Mouse (Mus musculus) liver, embryonic 14.5 days (tissue): Measurements from ENCODE around the gene Frrs1l. TPM values are rescaled to one million over a fixed set of nuclear protein-coding genes. Genes with fewer than 3 reads are reported as not detected.

Source experiments
- ATAC-seq: fragments of 200-750 bp; cut with Nextera tagmentation; 2 replicates; pipeline ENCODE4 v1.8.0; 2017; ENCODE audit warnings: moderate number of reproducible peaks, mild to moderate bottlenecking, moderate library complexity; ENCODE audit not compliant: insufficient read depth
- DNase-seq, 3 experiments: peaks; one replicate each; pipeline ENCODE4 v3.0.0-alpha.2; 2012 to 2013; ENCODE audit warnings: low read depth in 3 of 3, low spot score in 3 of 3
- H3K27ac ChIP-seq: fragments of 300-500 bp; sonication (generic); 2 replicates; pipeline ENCODE4 v1.5.1; 2014; ENCODE audit warnings: moderate library complexity, mild to moderate bottlenecking, control low read depth, inconsistent platforms
- H3K27me3 ChIP-seq: fragments of 300-500 bp; sonication (generic); 2 replicates; pipeline ENCODE4 v1.6.1; 2014; ENCODE audit warnings: mild to moderate bottlenecking, low read length, moderate library complexity; ENCODE audit not compliant: control insufficient read depth, insufficient read depth
- H3K36me3 ChIP-seq: fragments of 300-500 bp; sonication (generic); replicated peaks from 2 replicates; pipeline ENCODE4 v1.6.1; 2014; ENCODE audit warnings: low read depth; ENCODE audit not compliant: control insufficient read depth, insufficient read depth
- H3K4me1 ChIP-seq, 2 experiments: fragments of 200-500 bp in 1 of 2; fragments of 300-500 bp in 1 of 2; sonication (generic) in 1 of 2; replicated peaks; 2 replicates each; pipeline ENCODE4 v1.6.1; 2012 to 2014; ENCODE audit warnings: antibody characterized with exemption in 1 of 2, inconsistent platforms in 1 of 2, low read length in 1 of 2; ENCODE audit not compliant: control insufficient read depth in 2 of 2, insufficient read depth in 2 of 2
- H3K4me2 ChIP-seq: fragments of 300-500 bp; sonication (generic); 2 replicates; pipeline ENCODE4 v1.6.1; 2014; ENCODE audit warnings: low read depth, mild to moderate bottlenecking, control low read depth, moderate library complexity
- H3K4me3 ChIP-seq, 2 experiments: fragments of 200-500 bp in 1 of 2; fragments of 300-500 bp in 1 of 2; sonication (generic) in 1 of 2; 2 replicates each; pipeline ENCODE4 v1.5.1; 2012 to 2014; ENCODE audit warnings: low read depth in 2 of 2, low read length in 2 of 2, mild to moderate bottlenecking in 2 of 2, control low read depth in 1 of 2, inconsistent platforms in 1 of 2, moderate library complexity in 1 of 2; ENCODE audit not compliant: insufficient read depth in 1 of 2
- H3K9ac ChIP-seq: fragments of 300-500 bp; sonication (generic); replicated peaks from 2 replicates; pipeline ENCODE4 v1.6.1; 2014; ENCODE audit warnings: mild to moderate bottlenecking, control low read depth, moderate library complexity
- H3K9me3 ChIP-seq: fragments of 300-500 bp; sonication (generic); 2 replicates; pipeline ENCODE4 v1.6.1; 2016; ENCODE audit warnings: low read length, mixed read lengths; ENCODE audit not compliant: control insufficient read depth
- CTCF ChIP-seq: IDR thresholded peaks from 2 replicates; pipeline ENCODE4 v1.5.1; 2016; ENCODE audit warnings: antibody characterized with exemption, low read depth, control low read depth
- EP300 ChIP-seq: IDR thresholded peaks from 2 replicates; pipeline ENCODE4 v1.6.1; 2016; ENCODE audit warnings: antibody characterized with exemption, low read depth
- WGBS: fragments of 180-500 bp; shearing (Covaris S2); extraction: QIAGEN DNeasy Blood & Tissue Kit; methylation state at CpG from one replicate; pipeline ENCODE4 v1.1.7; 2014; ENCODE audit not compliant: insufficient replicate concordance; 5-methylcytosine and 5-hydroxymethylcytosine counted together
- polyA plus RNA-seq, 2 experiments: library from polyadenylated mRNA; depleted of rRNA in 1 of 2; stranded (reverse) in 1 of 2; unstranded in 1 of 2; fragments of >200 nt; fragmentation: Nextera tagmentation in 1 of 2; extraction: Ambion mirVana in 1 of 2; gene quantifications; 2 replicates each; pipeline versions ENCODE4 v1.2.1 to v1.2.3; 2012 to 2014

Gene Frrs1l
- polyA plus RNA-seq, 2 experiments = under 0.01 TPM; not detected in 1

GRCm38 (mm10) chr4:56946180-56946579, 44.0 kb downstream of the Frrs1l start:
- no peaks in the 10 kb centered on the region for H3K36me3 ChIP-seq
- 2% methylated on average over 14 of the region's 14 CpGs for WGBS
- peak overlapping the region; percentile 73 to 94 for H3K4me3 ChIP-seq
- H3K27me3 ChIP-seq = no peaks in the 10 kb centered on the region
- H3K4me2 ChIP-seq = peak overlapping the region; percentile 99
- H3K9ac ChIP-seq = peak overlapping the region; percentile 81
- H3K9me3 ChIP-seq = no peaks in the 10 kb centered on the region
- TF ChIP-seq CTCF (no peak), EP300 (no peak)
- DNase-seq (no peak), ATAC-seq (no peak)
- no peak overlapping the region for H3K27ac ChIP-seq
- H3K4me1 ChIP-seq = peaks cover 11 to 14% of the 10 kb centered on the region in 2 experiments

GRCm38 (mm10) chr4:56944286-56944685, 45.9 kb downstream of the Frrs1l start:
- Histone ChIP-seq H3K9ac (no peak overlapping the region), H3K9me3 (no peaks in the 10 kb centered on the region), H3K4me3 (no peak overlapping the region), H3K4me2 (no peak overlapping the region), H3K4me1 (peaks cover 13 to 14% of the 10 kb centered on the region in 2 experiments), H3K27ac (no peak overlapping the region), H3K36me3 (no peaks in the 10 kb centered on the region), H3K27me3 (no peaks in the 10 kb centered on the region)
- ATAC-seq (no peak), DNase-seq (no peak)
- TF ChIP-seq EP300 (no peak), CTCF (no peak)
- 43% methylated on average over 4 of the region's 4 CpGs for WGBS

- peaks cover 13% of the 10 kb centered on the region in 2 experiments for H3K4me1 ChIP-seq
- H3K27ac ChIP-seq = no peak overlapping the region
- TF ChIP-seq EP300 = no peak
- TF ChIP-seq CTCF = no peak
- WGBS = 73% methylated on average over 1 of the region's 1 CpGs
- ATAC-seq (no peak), DNase-seq (no peak)
- H3K9ac ChIP-seq = no peak overlapping the region
- no peak overlapping the region for H3K4me2 ChIP-seq
- H3K9me3 ChIP-seq = no peaks in the 10 kb centered on the region
- no peaks in the 10 kb centered on the region for H3K27me3 ChIP-seq
- H3K36me3 ChIP-seq = no peaks in the 10 kb centered on the region
- H3K4me3 ChIP-seq = no peak overlapping the region
Observed at GRCm38 (mm10) chr4:56943258-56943657, 46.9 kb downstream of the Frrs1l start.

- H3K4me1 ChIP-seq = peaks cover 13% of the 10 kb centered on the region in 2 experiments
- H3K9me3 ChIP-seq = no peaks in the 10 kb centered on the region
- TF ChIP-seq EP300 (no peak), CTCF (no peak)
Observed at GRCm38 (mm10) chr4:56942567-56942966, 47.6 kb downstream of the Frrs1l start.

GRCm38 (mm10) chr4:56941481-56941880, 48.7 kb downstream of the Frrs1l start:
- Histone ChIP-seq H3K27me3 (no peaks in the 10 kb centered on the region), H3K36me3 (no peaks in the 10 kb centered on the region), H3K27ac (no peak overlapping the region), H3K4me1 (peaks cover 13% of the 10 kb centered on the region in 2 experiments), H3K4me3 (no peak overlapping the region), H3K9ac (no peak overlapping the region), H3K9me3 (no peaks in the 10 kb centered on the region), H3K4me2 (no peak overlapping the region)
- TF ChIP-seq CTCF = no peak
- 75% methylated on average over 4 of the region's 4 CpGs for WGBS
- ATAC-seq (no peak), DNase-seq (no peak)

More at GRCm38 (mm10) chr4:56942567-56942966, 47.6 kb downstream of the Frrs1l start:
- H3K4me3 ChIP-seq = no peak overlapping the region
- DNase-seq (no peak), ATAC-seq (no peak)
- no peak overlapping the region for H3K4me2 ChIP-seq
- no peaks in the 10 kb centered on the region for H3K36me3 ChIP-seq
- no peak overlapping the region for H3K9ac ChIP-seq
- no peaks in the 10 kb centered on the region for H3K27me3 ChIP-seq
- 69% methylated on average over 1 of the region's 1 CpGs for WGBS
- no peak overlapping the region for H3K27ac ChIP-seq
